Mouse (Mus musculus) midbrain, embryonic 14.5 days (tissue): ENCODE data around the gene Apoe. TPM values are rescaled to one million over a fixed set of nuclear protein-coding genes. Genes with fewer than 3 reads are reported as not detected.

Experiments used
- polyA plus RNA-seq: library from polyadenylated mRNA; unstranded; fragments of >200 nt; fragmentation: Nextera tagmentation; extraction: Ambion mirVana; gene quantifications from 2 replicates; pipeline ENCODE4 v1.2.1, GENCODE M21; 2014

The Apoe gene
- polyA plus RNA-seq, 1 experiment from 2014 or later, result 265 TPM

Other genes with a start within 250 kb of the Apoe start
- 18.8 and 20.3 TPM in 2 replicates for gene Mark4, start 240.4 kb downstream of the Apoe start, polyA plus RNA-seq
- gene Exoc3l2, start 235.9 kb downstream of the Apoe start, polyA plus RNA-seq, result 0.12 and 0.29 TPM in 2 replicates
- 2.5 and 6.1 TPM in 2 replicates for gene Bloc1s3, start 190.8 kb downstream of the Apoe start, polyA plus RNA-seq
- gene Trappc6a, start 190.8 kb downstream of the Apoe start, polyA plus RNA-seq, result 30.1 and 36.6 TPM in 2 replicates
- gene Nkpd1, start 181.3 kb downstream of the Apoe start, polyA plus RNA-seq, result 0.51 and 0.74 TPM in 2 replicates
- gene Ppp1r37, start 136.1 kb downstream of the Apoe start, polyA plus RNA-seq, result 9.5 and 31.7 TPM in 2 replicates
- gene Zfp296, start 121.9 kb downstream of the Apoe start, polyA plus RNA-seq, result 0.22 and 0.32 TPM in 2 replicates
- 140 and 154 TPM in 2 replicates for gene Gemin7, start 121.6 kb downstream of the Apoe start, polyA plus RNA-seq
- gene Clasrp, start 94.7 kb downstream of the Apoe start, polyA plus RNA-seq, result 44.7 and 50.4 TPM in 2 replicates
- 4.5 and 5.2 TPM in 2 replicates for gene Relb, start 69.8 kb downstream of the Apoe start, polyA plus RNA-seq
- gene Clptm1, start 34.2 kb downstream of the Apoe start, polyA plus RNA-seq, result 132 and 134 TPM in 2 replicates
- gene Apoc2, start 21.2 kb downstream of the Apoe start, polyA plus RNA-seq, result 0.37 TPM in 1 of 2 replicates, not detected in the other
- not detected in 2 replicates for gene Gm44805, start 17.8 kb downstream of the Apoe start, polyA plus RNA-seq
- not detected in 2 replicates for gene Apoc4, start 17.7 kb downstream of the Apoe start, polyA plus RNA-seq
- gene Apoc1, start 6.5 kb downstream of the Apoe start, polyA plus RNA-seq, result 1.7 and 2.0 TPM in 2 replicates
- gene Tomm40, start 16.2 kb upstream of the Apoe start, polyA plus RNA-seq, result 120 and 121 TPM in 2 replicates
- gene Nectin2, start 51.3 kb upstream of the Apoe start, polyA plus RNA-seq, result 41.1 and 46.1 TPM in 2 replicates
- 4.5 and 7.8 TPM in 2 replicates for gene Bcam, start 71.8 kb upstream of the Apoe start, polyA plus RNA-seq
- gene Cblc, start 97.6 kb upstream of the Apoe start, polyA plus RNA-seq, result not detected in 2 replicates
- gene Bcl3, start 123.6 kb upstream of the Apoe start, polyA plus RNA-seq, result 0.77 and 1.2 TPM in 2 replicates
- 9.9 and 13.6 TPM in 2 replicates for gene Gm19345, start 152.8 kb upstream of the Apoe start, polyA plus RNA-seq
- 0.90 TPM in 1 of 2 replicates, not detected in the other for gene Ceacam16, start 162.1 kb upstream of the Apoe start, polyA plus RNA-seq
- not detected in 2 replicates for gene Ceacam19, start 188.8 kb upstream of the Apoe start, polyA plus RNA-seq
- 4.9 and 8.2 TPM in 2 replicates for gene Pvr, start 222.0 kb upstream of the Apoe start, polyA plus RNA-seq